Mouse (Mus musculus) intestine, postnatal 0 days (tissue): ENCODE data around the gene Eme2. TPM values are rescaled to one million over a fixed set of nuclear protein-coding genes. Genes with fewer than 3 reads are reported as not detected.
"Not testable (repeated sequence)": the region's sequence is repeated elsewhere in the genome, so short reads cannot be mapped to it uniquely, and the experiment has no call there.

Experiments used
- ATAC-seq: fragments of 200-750 bp; cut with Nextera tagmentation; 2 replicates; pipeline ENCODE4 v1.8.0; 2017; ENCODE audit warnings: mild to moderate bottlenecking, moderate TSS enrichment, moderate library complexity
- H3K27ac ChIP-seq: fragments of 300-500 bp; sonication (generic); 2 replicates; pipeline ENCODE4 v1.5.1; 2014; ENCODE audit warnings: mild to moderate bottlenecking, low read depth, low read length, moderate library complexity
- H3K27me3 ChIP-seq: fragments of 300-500 bp; sonication (generic); replicated peaks from 2 replicates; pipeline ENCODE4 v1.6.1; 2014; ENCODE audit warnings: low read length, mixed read lengths; ENCODE audit not compliant: control insufficient read depth, insufficient read depth
- H3K36me3 ChIP-seq: fragments of 300-500 bp; sonication (generic); 2 replicates; pipeline ENCODE4 v1.6.1; 2014; ENCODE audit warnings: mild to moderate bottlenecking, moderate library complexity; ENCODE audit not compliant: control insufficient read depth, insufficient read depth
- H3K4me1 ChIP-seq: fragments of 300-500 bp; sonication (generic); replicated peaks from 2 replicates; pipeline ENCODE4 v1.6.1; 2014; ENCODE audit warnings: antibody characterized with exemption, low read length, mixed read lengths; ENCODE audit not compliant: control insufficient read depth, insufficient read depth
- H3K4me2 ChIP-seq: fragments of 300-500 bp; sonication (generic); replicated peaks from 2 replicates; pipeline ENCODE4 v1.6.1; 2014; ENCODE audit warnings: low read depth, mild to moderate bottlenecking, moderate library complexity
- H3K4me3 ChIP-seq: fragments of 300-500 bp; sonication (generic); 2 replicates; pipeline ENCODE4 v1.5.1; 2014; ENCODE audit warnings: low read depth, low read length
- H3K9ac ChIP-seq: fragments of 300-500 bp; sonication (generic); 2 replicates; pipeline ENCODE4 v1.6.1; 2014; ENCODE audit warnings: mild to moderate bottlenecking, low read depth, low read length
- H3K9me3 ChIP-seq: fragments of 300-500 bp; sonication (generic); 2 replicates; pipeline ENCODE4 v1.6.1; 2016; ENCODE audit warnings: mixed run types; ENCODE audit not compliant: control insufficient read depth
- CTCF ChIP-seq: sonication (generic); IDR thresholded peaks from 2 replicates; pipeline ENCODE4 v1.5.1; 2016; ENCODE audit warnings: low read depth, mild to moderate bottlenecking, control low read depth, antibody characterized with exemption, moderate library complexity
- WGBS: fragments of 180-500 bp; shearing (Covaris S2); extraction: QIAGEN DNeasy Blood & Tissue Kit; methylation state at CpG from one replicate; pipeline ENCODE4 v1.1.7; 2014; 5-methylcytosine and 5-hydroxymethylcytosine counted together
- polyA plus RNA-seq: library from polyadenylated mRNA; unstranded; fragments of >200 nt; fragmentation: Nextera tagmentation; extraction: Ambion mirVana; gene quantifications from 2 replicates; pipeline ENCODE4 v1.2.1, GENCODE M21; 2015

The Eme2 gene
- polyA plus RNA-seq, result 16.7 and 18.5 TPM in 2 replicates

GRCm38 (mm10) chr17:24894995-24895547 lies at the start of gene Eme2, which contains the start of gene Mrps34:
Gene Eme2, minus strand, starts transcription at chr17:24895087.
Gene Mrps34, plus strand, starts transcription at chr17:24895116.
- Histone ChIP-seq H3K27me3 (no peaks in the 10 kb centered on the region), H3K9me3 (no peaks in the 10 kb centered on the region), H3K4me2 (peak within 1 kb of the TSS; percentile 94), H3K27ac (peak within 1 kb of the TSS; percentile 86), H3K9ac (peak within 1 kb of the TSS; percentile 88), H3K36me3 (peaks cover 59% of the 10 kb centered on the region), H3K4me3 (peak within 1 kb of the TSS; percentile 85), H3K4me1 (0 out of 2 replicates have a peak, but pooled peaks cover 7% of the 10 kb centered on the region)
- WGBS, result under 1% methylated on average over 62 of the region's 62 CpGs
- TF ChIP-seq CTCF, result no peak
- ATAC-seq, result peak; percentile 65

- H3K36me3 ChIP-seq, result peaks cover 52% of the 10 kb centered on the region
- not testable (repeated sequence) for H3K4me1 ChIP-seq, H3K4me3 ChIP-seq, H3K9me3 ChIP-seq, ATAC-seq, H3K27ac ChIP-seq, H3K27me3 ChIP-seq, H3K9ac ChIP-seq, H3K4me2 ChIP-seq
- 93% methylated on average over 1 of the region's 1 CpGs for WGBS
Measured at GRCm38 (mm10) chr17:24943589-24943988, 48.7 kb upstream of the Eme2 start.

- no peak overlapping the region for H3K4me2 ChIP-seq
- ATAC-seq, result no peak
- H3K27ac ChIP-seq, result no peak overlapping the region
- H3K9me3 ChIP-seq, result no peaks in the 10 kb centered on the region
- no peak overlapping the region for H3K9ac ChIP-seq
- 91% methylated on average over 7 of the region's 7 CpGs for WGBS
- no peaks in the 10 kb centered on the region for H3K27me3 ChIP-seq
- no peak for TF ChIP-seq CTCF
- no peak overlapping the region for H3K4me3 ChIP-seq
- H3K4me1 ChIP-seq, result no peaks in the 10 kb centered on the region
- H3K36me3 ChIP-seq, result peaks cover 47% of the 10 kb centered on the region
Measured at GRCm38 (mm10) chr17:24943036-24943435, 48.1 kb upstream of the Eme2 start.

GRCm38 (mm10) chr17:24942453-24942852 lies 47.6 kb upstream of the Eme2 start:
- TF ChIP-seq CTCF, result peak; percentile 78
- ATAC-seq, result peak; percentile 58; the same call in 1 of the 2 replicates
- H3K9ac ChIP-seq, H3K4me1 ChIP-seq, H3K27me3 ChIP-seq, H3K9me3 ChIP-seq, H3K4me2 ChIP-seq, H3K4me3 ChIP-seq, H3K27ac ChIP-seq: not testable (repeated sequence)
- H3K36me3 ChIP-seq, result peaks cover 42% of the 10 kb centered on the region
- WGBS, result 8% methylated on average over 2 of the region's 2 CpGs

GRCm38 (mm10) chr17:24937266-24937665 lies 42.4 kb upstream of the Eme2 start:
- H3K36me3 ChIP-seq, result no peaks in the 10 kb centered on the region
- H3K27me3 ChIP-seq, result no peaks in the 10 kb centered on the region
- H3K27ac ChIP-seq, result peak overlapping the region; percentile 66; the same call in 1 of the 2 replicates
- H3K9me3 ChIP-seq, result no peaks in the 10 kb centered on the region
- H3K9ac ChIP-seq, result peak overlapping the region; percentile 67; the same call in 1 of the 2 replicates
- H3K4me3 ChIP-seq, result peak overlapping the region; percentile 71
- 48% methylated on average over 6 of the region's 6 CpGs for WGBS
- TF ChIP-seq CTCF, result peak; percentile 31; the same call in 1 of the 2 replicates
- ATAC-seq, result no peak
- H3K4me1 ChIP-seq, result no peaks in the 10 kb centered on the region; the same call in 1 of the 2 replicates
- peak overlapping the region; percentile 88 for H3K4me2 ChIP-seq

- peak; percentile 96 for ATAC-seq
Measured at GRCm38 (mm10) chr17:24936259-24937237, 41.7 kb upstream of the Eme2 start, which contains the start of gene Mapk8ip3. Gene Mapk8ip3, minus strand, starts transcription at chr17:24936977.

More at GRCm38 (mm10) chr17:24936259-24937237, 41.7 kb upstream of the Eme2 start, which contains the start of gene Mapk8ip3:
- Histone ChIP-seq H3K4me3 (peak within 1 kb of the TSS; percentile 71), H3K27ac (peak within 1 kb of the TSS; percentile 66), H3K36me3 (no peaks in the 10 kb centered on the region), H3K27me3 (no peaks in the 10 kb centered on the region), H3K4me2 (peak within 1 kb of the TSS; percentile 88), H3K9ac (peak within 1 kb of the TSS; percentile 67), H3K9me3 (no peaks in the 10 kb centered on the region), H3K4me1 (no peaks in the 10 kb centered on the region; the same call in 1 of the 2 replicates)
- peak; percentile 70 for TF ChIP-seq CTCF
- WGBS, result under 1% methylated on average over 77 of the region's 78 CpGs
